9 mouse cellular contexts compared by ENCODE assay signal in genomic region chr13:73732235-73732634, GRCm38 (mm10). TPM values are rescaled to one million over a fixed set of nuclear protein-coding genes. Genes with fewer than 3 reads are reported as not detected.
A peak's percentile ranks its signal among the peaks of the same experiment; 100 is the strongest.
DNase-seq lines count a peak whose midpoint lies in the region; ATAC-seq and TF ChIP-seq lines count a peak whose summit lies in the region.
"Had no signal": no experiment of that assay in that cellular context is flagged by ENCODE, and none has a peak within 500 bp of the region (broad histone marks: within the 10 kb centered on the region; RNA-seq: fewer than 3 reads in every experiment).

No protein-coding gene starts in this region.

- no peak for TF ChIP-seq POLR2A in lung, adult 2 months (IDR thresholded peaks at IDR 0.05; ENCODE audit: borderline replicate concordance, extremely low read depth, low read depth, low read length)

- 60% methylated on average over 7 of the region's 7 CpGs for WGBS in lung, embryonic 16.5 days
- 74% methylated on average over 7 of the region's 7 CpGs for whole genome bisulfite sequencing in lung, adult 2 months
- 69% methylated on average over 7 of the region's 7 CpGs for WGBS in forebrain, embryonic 13.5 days
- WGBS in limb, embryonic 13.5 days: 61% methylated on average over 7 of the region's 7 CpGs
- 56% methylated on average over 7 of the region's 7 CpGs for WGBS in stomach, embryonic 14.5 days

- no peaks in the 10 kb centered on the region for H3K9me3 ChIP-seq in lung, embryonic 16.5 days (ENCODE audit: control insufficient read depth, low read length)
- H3K9me3 ChIP-seq in forebrain, embryonic 13.5 days (replicated peaks): no peaks in the 10 kb centered on the region
- no peaks in the 10 kb centered on the region for H3K9me3 ChIP-seq in limb, embryonic 13.5 days
- no peaks in the 10 kb centered on the region for H3K9me3 ChIP-seq in stomach, embryonic 14.5 days (ENCODE audit: control insufficient read depth, low read depth, low read length)

- H3K4me2 ChIP-seq in lung, embryonic 16.5 days (ENCODE audit: low read depth, low read length): peak overlapping the region; percentile 66
- peak overlapping the region; percentile 65 for H3K4me2 ChIP-seq in forebrain, embryonic 13.5 days
- H3K4me2 ChIP-seq in limb, embryonic 13.5 days (replicated peaks): peak overlapping the region; percentile 73
- peak overlapping the region; percentile 63 for H3K4me2 ChIP-seq in stomach, embryonic 14.5 days (replicated peaks; ENCODE audit: low read depth, low read length)

- no peak overlapping the region for H3K27ac ChIP-seq in lung, embryonic 16.5 days (ENCODE audit: low read length)
- H3K27ac ChIP-seq in forebrain, embryonic 13.5 days: no peak overlapping the region
- no peak overlapping the region for H3K27ac ChIP-seq in limb, embryonic 13.5 days
- no peak overlapping the region for H3K27ac ChIP-seq in stomach, embryonic 14.5 days (ENCODE audit: low read length)

- ATAC-seq in lung, embryonic 16.5 days (ENCODE audit: low read depth): 0 out of 2 replicates have a peak, but pooled peaks have one; percentile 2
- peak; percentile 36; the same call in 1 of the 2 replicates for ATAC-seq in forebrain, embryonic 13.5 days
- 0 out of 2 replicates have a peak, but pooled peaks have one; percentile 7 for ATAC-seq in limb, embryonic 13.5 days (ENCODE audit: low FRiP score, low read depth)
- ATAC-seq in stomach, embryonic 14.5 days (ENCODE audit: insufficient number of reproducible peaks, insufficient read depth, low FRiP score, low read depth): 0 out of 2 replicates have a peak, but pooled peaks have one; percentile 6
- ATAC-seq: Patski had no signal

- peaks cover 6% of the 10 kb centered on the region; the same call in 1 of the 2 replicates for H3K27me3 ChIP-seq in lung, embryonic 16.5 days (ENCODE audit: control insufficient read depth, insufficient read depth, low read depth, low read length)
- peaks cover 20% of the 10 kb centered on the region for H3K27me3 ChIP-seq in forebrain, embryonic 13.5 days
- H3K27me3 ChIP-seq in limb, embryonic 13.5 days: peaks cover 17% of the 10 kb centered on the region
- no peaks in the 10 kb centered on the region for H3K27me3 ChIP-seq in stomach, embryonic 14.5 days (ENCODE audit: control insufficient read depth, insufficient read depth, low read length)
- H3K27me3 ChIP-seq: Patski had no signal

- H3K4me3 ChIP-seq in lung, embryonic 16.5 days (ENCODE audit: low read length): peak overlapping the region; percentile 42
- H3K4me3 ChIP-seq in lung, adult 2 months (replicated peaks; ENCODE audit: extremely low read depth, low read depth, low read length): no peak overlapping the region
- peak overlapping the region; percentile 40; the same call in 1 of the 2 replicates for H3K4me3 ChIP-seq in forebrain, embryonic 13.5 days
- H3K4me3 ChIP-seq in limb, embryonic 13.5 days: peak overlapping the region; percentile 42
- peak overlapping the region; percentile 24; the same call in 1 of the 2 replicates for H3K4me3 ChIP-seq in stomach, embryonic 14.5 days (ENCODE audit: low read depth, low read length)

- no peak overlapping the region for H3K9ac ChIP-seq in lung, embryonic 16.5 days (ENCODE audit: low read length)
- H3K9ac ChIP-seq in forebrain, embryonic 13.5 days: no peak overlapping the region
- H3K9ac ChIP-seq in limb, embryonic 13.5 days: peak overlapping the region; percentile 32; the same call in 1 of the 2 replicates
- 0 out of 2 replicates have a peak overlapping the region, but pooled peaks have one; percentile 6 for H3K9ac ChIP-seq in stomach, embryonic 14.5 days (replicated peaks; ENCODE audit: low read depth, low read length)

- no peaks in the 10 kb centered on the region for H3K36me3 ChIP-seq in lung, embryonic 16.5 days (ENCODE audit: control insufficient read depth, insufficient read depth, low read length)
- no peaks in the 10 kb centered on the region for H3K36me3 ChIP-seq in forebrain, embryonic 13.5 days (ENCODE audit: poor library complexity, severe bottlenecking)
- H3K36me3 ChIP-seq in limb, embryonic 13.5 days: no peaks in the 10 kb centered on the region
- H3K36me3 ChIP-seq in stomach, embryonic 14.5 days (ENCODE audit: control insufficient read depth, insufficient read depth, low read length): no peaks in the 10 kb centered on the region

- TF ChIP-seq CTCF in lung, adult 2 months (IDR thresholded peaks at IDR 0.05; ENCODE audit: insufficient read depth, low read length): no peak

- DNase-seq in lung, adult 2 months: no peak
- DNase-seq in thymus, postnatal 36 days: no peak
- no peak for DNase-seq in kidney, adult 18-20 months
- DNase-seq: cerebellum, adult 2 months had no signal

- peaks cover 7% of the 10 kb centered on the region; the same call in 1 of the 2 replicates for H3K4me1 ChIP-seq in lung, embryonic 16.5 days (replicated peaks; ENCODE audit: control insufficient read depth, insufficient read depth, low read length)
- H3K4me1 ChIP-seq in lung, adult 2 months (ENCODE audit: control insufficient read depth, insufficient read depth, low read length): peaks cover 14% of the 10 kb centered on the region; the same call in 1 of the 2 replicates
- H3K4me1 ChIP-seq in forebrain, embryonic 13.5 days: peaks cover 9% of the 10 kb centered on the region; the same call in 1 of the 2 replicates
- H3K4me1 ChIP-seq in limb, embryonic 13.5 days: peaks cover 18% of the 10 kb centered on the region
- H3K4me1 ChIP-seq in stomach, embryonic 14.5 days (ENCODE audit: control insufficient read depth, insufficient read depth, low read length): no peaks in the 10 kb centered on the region

RNA-seq across cellular contexts. Expression of gene Slc12a7, which starts 0.7 kb away (rescaled TPM):
- 14.6 and 18.7 TPM in 2 replicates for polyA plus RNA-seq in lung, embryonic 16.5 days (2015; fragmentation: Nextera tagmentation; extraction: Ambion mirVana)
- polyA plus RNA-seq in lung, adult 2 months (2012; rRNA removed): 60.0 and 69.9 TPM in 2 replicates
- 20.1 and 26.4 TPM in 2 replicates for polyA plus RNA-seq in forebrain, embryonic 13.5 days (2015; fragmentation: Nextera tagmentation; extraction: Ambion mirVana)
- polyA plus RNA-seq in limb, embryonic 13.5 days (2015; fragmentation: Nextera tagmentation; extraction: Ambion mirVana): 25.6 and 28.2 TPM in 2 replicates
- 20.1 and 21.8 TPM in 2 replicates for polyA plus RNA-seq in stomach, embryonic 14.5 days (2014; fragmentation: Nextera tagmentation; extraction: Ambion mirVana)

RNA-seq across cellular contexts. Expression of gene Slc6a19, which starts 27.6 kb away (rescaled TPM):
- 0.08 TPM in 1 of 2 replicates, not detected in the other for polyA plus RNA-seq in lung, embryonic 16.5 days (2015; fragmentation: Nextera tagmentation; extraction: Ambion mirVana)
- 0.18 and 8.8 TPM in 2 replicates for polyA plus RNA-seq in lung, adult 2 months (2012; rRNA removed)
- 0.19 and 0.20 TPM in 2 replicates for polyA plus RNA-seq in forebrain, embryonic 13.5 days (2015; fragmentation: Nextera tagmentation; extraction: Ambion mirVana)
- polyA plus RNA-seq in limb, embryonic 13.5 days (2015; fragmentation: Nextera tagmentation; extraction: Ambion mirVana): 0.04 and 0.05 TPM in 2 replicates
- not detected in 2 replicates for polyA plus RNA-seq in stomach, embryonic 14.5 days (2014; fragmentation: Nextera tagmentation; extraction: Ambion mirVana)

RNA-seq across cellular contexts. Expression of gene Slc6a18, which starts 54.4 kb away (rescaled TPM):
- not detected in 2 replicates for polyA plus RNA-seq in lung, embryonic 16.5 days (2015; fragmentation: Nextera tagmentation; extraction: Ambion mirVana)
- 0.10 TPM in 1 of 2 replicates, not detected in the other for polyA plus RNA-seq in lung, adult 2 months (2012; rRNA removed)
- not detected in 2 replicates for polyA plus RNA-seq in forebrain, embryonic 13.5 days (2015; fragmentation: Nextera tagmentation; extraction: Ambion mirVana)
- polyA plus RNA-seq in limb, embryonic 13.5 days (2015; fragmentation: Nextera tagmentation; extraction: Ambion mirVana): not detected in 2 replicates
- polyA plus RNA-seq in stomach, embryonic 14.5 days (2014; fragmentation: Nextera tagmentation; extraction: Ambion mirVana): not detected in 2 replicates
- polyA plus RNA-seq: cerebellum, adult 2 months had no signal

Comparison
In these comparisons a context has a peak if more than half of its experiments do, and no peak if none do; other contexts are left out.
1. H3K9ac ChIP-seq: peak in limb, embryonic 13.5 days (single experiment) and stomach, embryonic 14.5 days (single experiment); none in lung, embryonic 16.5 days (single experiment) and forebrain, embryonic 13.5 days (single experiment).
2. Peak in every context shown above with its lines, with median percentiles within 50 percentile points of each other: ATAC-seq and H3K4me2 ChIP-seq.